Mouse (Mus musculus) cortical plate, adult 2 months (tissue): ENCODE data around the gene Igf1. TPM values are rescaled to one million over a fixed set of nuclear protein-coding genes. Genes with fewer than 3 reads are reported as not detected.
A peak's percentile ranks its signal among the peaks of the same experiment; 100 is the strongest.

Experiments used
- H3K27ac ChIP-seq: fragments of 200-500 bp; 2 replicates; pipeline ENCODE4 v1.5.1; 2012; ENCODE audit warnings: low read length, control low read depth, inconsistent platforms; ENCODE audit not compliant: insufficient read depth
- H3K4me1 ChIP-seq: fragments of 200-500 bp; 2 replicates; pipeline ENCODE4 v1.6.1; 2011; ENCODE audit warnings: low read length; ENCODE audit not compliant: control insufficient read depth, insufficient read depth
- H3K4me3 ChIP-seq: fragments of 200-500 bp; 2 replicates; pipeline ENCODE4 v1.5.1; 2011; ENCODE audit warnings: mild to moderate bottlenecking, low read length, control low read depth; ENCODE audit not compliant: insufficient read depth
- CTCF ChIP-seq: fragments of 200-500 bp; IDR thresholded peaks from 2 replicates; pipeline ENCODE4 v1.5.1; 2011; ENCODE audit warnings: mild to moderate bottlenecking, control low read depth, low read length; ENCODE audit not compliant: insufficient read depth; ENCODE audit errors: extremely low read depth
- POLR2A ChIP-seq: fragments of 200-500 bp; IDR thresholded peaks from 2 replicates; pipeline ENCODE4 v1.6.1; 2011; ENCODE audit warnings: mild to moderate bottlenecking, low read length, control low read depth; ENCODE audit not compliant: insufficient read depth; ENCODE audit errors: extremely low read depth
- polyA plus RNA-seq: library from polyadenylated mRNA; depleted of rRNA; stranded (reverse); fragments of >200 nt; gene quantifications from 2 replicates; pipeline ENCODE4 v1.2.3, GENCODE M21; 2012; rRNA removed

Gene Igf1
- 4.3 and 5.0 TPM in 2 replicates for polyA plus RNA-seq

GRCm38 (mm10) chr10:87858013-87858806 is at the start of gene Igf1:
Igf1 (plus strand) TSS chr10:87858265.
- H3K4me3 ChIP-seq, result peak within 1 kb of the TSS; percentile 30; the same call in 1 of the 2 replicates
- no peaks in the 10 kb centered on the region for H3K4me1 ChIP-seq
- no peak within 1 kb of the TSS for H3K27ac ChIP-seq
- TF ChIP-seq CTCF (no peak), POLR2A (no peak)

- no peak overlapping the region for H3K27ac ChIP-seq
- no peak for TF ChIP-seq POLR2A
- TF ChIP-seq CTCF, result no peak
- no peaks in the 10 kb centered on the region for H3K4me1 ChIP-seq
- no peak overlapping the region for H3K4me3 ChIP-seq
Observed at GRCm38 (mm10) chr10:87812157-87813072, 45.6 kb upstream of the Igf1 start.

GRCm38 (mm10) chr10:87813073-87813590 is 44.9 kb upstream of the Igf1 start:
- no peak overlapping the region for H3K27ac ChIP-seq
- TF ChIP-seq POLR2A, result no peak
- TF ChIP-seq CTCF, result no peak

GRCm38 (mm10) chr10:87816861-87817260 is 41.2 kb upstream of the Igf1 start:
- Histone ChIP-seq H3K4me1 (no peaks in the 10 kb centered on the region), H3K27ac (no peak overlapping the region), H3K4me3 (no peak overlapping the region)
- TF ChIP-seq CTCF (no peak), POLR2A (no peak)

More at GRCm38 (mm10) chr10:87813073-87813590, 44.9 kb upstream of the Igf1 start:
- Histone ChIP-seq H3K4me1 (no peaks in the 10 kb centered on the region), H3K4me3 (no peak overlapping the region)

- Histone ChIP-seq H3K27ac (no peak overlapping the region), H3K4me3 (no peak overlapping the region), H3K4me1 (no peaks in the 10 kb centered on the region)
- TF ChIP-seq CTCF (no peak), POLR2A (no peak)
Observed at GRCm38 (mm10) chr10:87817786-87818185, 40.3 kb upstream of the Igf1 start.

GRCm38 (mm10) chr10:87821906-87822305 is 36.2 kb upstream of the Igf1 start:
- no peaks in the 10 kb centered on the region for H3K4me1 ChIP-seq
- no peak overlapping the region for H3K27ac ChIP-seq
- TF ChIP-seq POLR2A (no peak), CTCF (no peak)
- H3K4me3 ChIP-seq, result no peak overlapping the region

- no peak for TF ChIP-seq POLR2A
- TF ChIP-seq CTCF, result no peak
- no peak overlapping the region for H3K27ac ChIP-seq
- no peak overlapping the region for H3K4me3 ChIP-seq
- no peaks in the 10 kb centered on the region for H3K4me1 ChIP-seq
Observed at GRCm38 (mm10) chr10:87830012-87830411, 28.1 kb upstream of the Igf1 start.

- H3K4me1 ChIP-seq, result no peaks in the 10 kb centered on the region
- no peak overlapping the region for H3K27ac ChIP-seq
- no peak for TF ChIP-seq CTCF
- no peak for TF ChIP-seq POLR2A
- no peak overlapping the region for H3K4me3 ChIP-seq
Observed at GRCm38 (mm10) chr10:87830639-87831038, 27.4 kb upstream of the Igf1 start.

GRCm38 (mm10) chr10:87832101-87832500 is 26.0 kb upstream of the Igf1 start:
- no peak overlapping the region for H3K27ac ChIP-seq
- no peaks in the 10 kb centered on the region for H3K4me1 ChIP-seq
- TF ChIP-seq POLR2A, result no peak
- no peak for TF ChIP-seq CTCF
- no peak overlapping the region for H3K4me3 ChIP-seq

- H3K4me3 ChIP-seq, result no peak overlapping the region
- no peak for TF ChIP-seq POLR2A
- TF ChIP-seq CTCF, result no peak
- H3K27ac ChIP-seq, result no peak overlapping the region
- H3K4me1 ChIP-seq, result no peaks in the 10 kb centered on the region
Observed at GRCm38 (mm10) chr10:87839454-87839853, 18.6 kb upstream of the Igf1 start.
